Mouse (Mus musculus): ENCODE data around the gene Tle4. TPM values are rescaled to one million over a fixed set of nuclear protein-coding genes. Genes with fewer than 3 reads are reported as not detected.

Gene Tle4
- polyA plus RNA-seq, 1 experiment from 2014 or later = 40.4 TPM

DNA sequence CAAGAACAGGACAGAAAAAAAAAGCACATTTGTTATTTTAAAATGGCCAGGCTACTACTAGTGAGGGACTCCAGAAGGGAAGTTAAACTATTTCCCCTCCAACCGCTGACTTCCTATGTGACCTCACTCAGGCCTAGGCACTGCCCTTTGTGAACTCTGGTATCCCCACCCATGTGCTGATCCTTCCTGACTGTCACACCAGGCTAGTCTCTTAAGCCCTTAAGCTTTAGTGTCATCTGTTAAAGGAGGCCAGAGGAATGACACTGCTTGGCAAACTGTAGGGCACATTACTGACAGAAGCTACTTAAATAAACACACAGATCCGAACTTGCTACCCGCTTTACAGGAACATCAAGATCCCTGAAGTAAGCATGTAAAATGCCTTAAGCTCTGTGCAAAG, 11.7 kb downstream of the Tle4 start:
- Histone ChIP-seq H3K27me3 (replicated peaks) (no peaks in the 10 kb centered on the region), H3K27ac (no peak overlapping the region), H3K4me1 (peaks cover 21% of the 10 kb centered on the region), H3K9ac (no peak overlapping the region), H3K4me3 (no peak overlapping the region), H3K36me3 (replicated peaks) (no peaks in the 10 kb centered on the region), H3K4me2 (no peak overlapping the region), H3K9me3 (no peaks in the 10 kb centered on the region)
- 81% methylated on average over 3 of the region's 3 CpGs for WGBS
- no peak for ATAC-seq (replicated peaks)

- H3K9ac ChIP-seq = no peak overlapping the region
- ATAC-seq (replicated peaks) = no peak
- H3K4me2 ChIP-seq = no peak overlapping the region
- H3K4me1 ChIP-seq = peaks cover 19% of the 10 kb centered on the region
- WGBS = 86% methylated on average over 4 of the region's 4 CpGs
- no peaks in the 10 kb centered on the region for H3K27me3 ChIP-seq (replicated peaks)
- H3K9me3 ChIP-seq = no peaks in the 10 kb centered on the region
- H3K4me3 ChIP-seq = no peak overlapping the region
- no peak overlapping the region for H3K27ac ChIP-seq
- H3K36me3 ChIP-seq (replicated peaks) = 0 out of 2 replicates have a peak, but pooled peaks cover 3% of the 10 kb centered on the region
These were observed 12.1 kb downstream of the Tle4 start for GRCm38 (mm10) chr19:14585731-14586130.

DNA sequence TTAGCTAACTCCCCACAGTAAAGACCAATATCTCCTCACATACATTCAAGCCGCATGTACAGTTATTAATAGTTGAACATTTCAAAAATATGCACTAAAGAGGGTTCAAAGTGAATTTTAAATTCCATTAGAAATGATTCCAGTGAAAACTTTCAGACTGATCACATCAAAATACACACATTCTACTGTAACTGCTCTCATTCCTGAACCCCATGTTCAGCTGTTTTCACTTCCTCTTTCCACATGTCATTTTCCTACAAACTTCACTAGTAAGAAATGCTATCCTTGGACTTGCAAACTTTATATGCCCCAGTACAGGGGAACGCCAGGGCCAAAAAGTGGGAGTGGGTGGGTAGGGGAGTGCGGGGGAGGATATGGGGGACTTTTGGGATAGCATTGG, 12.6 kb downstream of the Tle4 start:
- ATAC-seq (replicated peaks) = no peak
- Histone ChIP-seq H3K36me3 (replicated peaks) (0 out of 2 replicates have a peak, but pooled peaks cover 3% of the 10 kb centered on the region), H3K4me1 (peaks cover 18% of the 10 kb centered on the region), H3K9ac (no peak overlapping the region), H3K4me2 (no peak overlapping the region), H3K9me3 (no peaks in the 10 kb centered on the region), H3K4me3 (no peak overlapping the region), H3K27ac (no peak overlapping the region), H3K27me3 (replicated peaks) (no peaks in the 10 kb centered on the region)
- WGBS = 95% methylated on average over 3 of the region's 3 CpGs

GRCm38 (mm10) chr19:14578698-14579097, 19.2 kb downstream of the Tle4 start:
- Histone ChIP-seq H3K36me3 (replicated peaks) (0 out of 2 replicates have a peak, but pooled peaks cover 3% of the 10 kb centered on the region), H3K27me3 (replicated peaks) (no peaks in the 10 kb centered on the region), H3K4me1 (no peaks in the 10 kb centered on the region), H3K27ac (no peak overlapping the region), H3K9me3 (no peaks in the 10 kb centered on the region), H3K4me2 (no peak overlapping the region), H3K9ac (no peak overlapping the region), H3K4me3 (no peak overlapping the region)
- WGBS = 87% methylated on average over 5 of the region's 5 CpGs
- ATAC-seq (replicated peaks) = no peak

- H3K4me1 ChIP-seq = no peaks in the 10 kb centered on the region
- ATAC-seq (replicated peaks) = no peak
- H3K4me2 ChIP-seq = no peak overlapping the region
- 0 out of 2 replicates have a peak, but pooled peaks cover 3% of the 10 kb centered on the region for H3K36me3 ChIP-seq (replicated peaks)
- no peaks in the 10 kb centered on the region for H3K9me3 ChIP-seq
- no peak overlapping the region for H3K4me3 ChIP-seq
- whole genome bisulfite sequencing = 93% methylated on average over 4 of the region's 4 CpGs
- no peak overlapping the region for H3K9ac ChIP-seq
- no peaks in the 10 kb centered on the region for H3K27me3 ChIP-seq (replicated peaks)
- no peak overlapping the region for H3K27ac ChIP-seq
These were observed 19.8 kb downstream of the Tle4 start for GRCm38 (mm10) chr19:14578016-14578415.

DNA sequence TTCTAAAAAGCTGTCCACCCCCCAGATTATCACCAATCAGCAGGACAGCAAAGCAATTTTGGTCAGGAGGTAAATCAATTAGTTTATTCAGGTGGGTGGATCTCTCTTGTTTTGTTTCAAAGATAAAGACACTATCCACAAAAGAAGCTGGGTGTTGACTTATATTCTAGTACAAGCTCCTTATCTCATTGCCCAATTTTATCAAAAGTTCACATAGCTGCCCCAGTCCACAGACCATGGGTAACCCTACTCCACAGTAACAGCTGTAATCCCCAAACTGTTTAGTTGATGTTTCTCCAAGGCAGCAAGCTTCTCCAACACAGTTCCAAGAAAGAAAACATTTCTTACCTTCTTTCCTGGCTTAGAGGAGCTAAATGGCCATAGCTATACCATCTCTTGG, 21.5 kb downstream of the Tle4 start:
- no peak overlapping the region for H3K27ac ChIP-seq
- H3K9me3 ChIP-seq = no peaks in the 10 kb centered on the region
- H3K27me3 ChIP-seq (replicated peaks) = no peaks in the 10 kb centered on the region
- H3K4me1 ChIP-seq = no peaks in the 10 kb centered on the region
- 0 out of 2 replicates have a peak, but pooled peaks cover 3% of the 10 kb centered on the region for H3K36me3 ChIP-seq (replicated peaks)
- H3K9ac ChIP-seq = no peak overlapping the region
- no peak overlapping the region for H3K4me2 ChIP-seq
- H3K4me3 ChIP-seq = no peak overlapping the region
- ATAC-seq (replicated peaks) = no peak

DNA sequence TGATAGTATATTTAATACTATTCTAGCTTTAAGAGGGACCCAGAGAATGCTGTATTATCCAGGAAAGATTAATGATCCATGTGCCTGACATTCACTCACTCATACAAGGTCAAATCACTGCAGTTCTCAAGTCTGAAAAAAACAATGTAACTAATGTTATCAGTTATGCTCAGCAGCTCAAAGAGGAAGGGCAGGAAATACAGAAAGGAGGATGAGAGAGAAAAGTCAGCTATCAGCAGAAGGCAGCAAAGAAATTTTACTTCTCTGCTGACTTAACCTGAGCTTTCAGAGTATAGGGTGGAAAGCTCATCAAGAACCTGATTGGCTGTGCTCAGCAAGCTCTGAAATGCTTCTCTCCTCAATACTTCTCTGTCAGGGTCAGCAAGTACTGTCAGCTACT, 29.0 kb downstream of the Tle4 start:
- Histone ChIP-seq H3K27me3 (replicated peaks) (no peaks in the 10 kb centered on the region), H3K9ac (no peak overlapping the region), H3K4me1 (peaks cover 18% of the 10 kb centered on the region), H3K27ac (no peak overlapping the region), H3K4me3 (no peak overlapping the region), H3K4me2 (no peak overlapping the region), H3K9me3 (no peaks in the 10 kb centered on the region), H3K36me3 (replicated peaks) (no peaks in the 10 kb centered on the region)
- ATAC-seq (replicated peaks) = no peak

DNA sequence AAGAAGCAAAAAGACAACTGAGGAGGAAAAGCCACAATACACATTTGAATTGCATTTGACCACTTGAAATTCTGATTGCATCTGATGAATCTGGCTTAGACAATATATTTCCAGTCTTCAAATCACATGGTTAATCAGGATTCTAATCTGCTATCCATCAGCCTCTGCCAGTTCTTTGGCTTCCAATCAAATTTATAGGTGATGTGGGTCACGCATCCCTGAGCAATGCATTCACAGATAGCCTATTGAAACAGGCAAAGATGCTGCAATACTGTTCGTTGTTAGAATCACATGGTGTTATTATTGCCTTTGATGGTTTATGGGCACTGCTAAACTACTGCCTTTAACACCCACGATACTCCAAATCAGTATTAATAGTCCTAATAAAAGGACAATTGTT, 30.8 kb downstream of the Tle4 start:
- Histone ChIP-seq H3K4me2 (no peak overlapping the region), H3K4me3 (no peak overlapping the region), H3K27me3 (replicated peaks) (no peaks in the 10 kb centered on the region), H3K9me3 (no peaks in the 10 kb centered on the region), H3K4me1 (peaks cover 18% of the 10 kb centered on the region), H3K36me3 (replicated peaks) (no peaks in the 10 kb centered on the region), H3K27ac (no peak overlapping the region), H3K9ac (no peak overlapping the region)
- WGBS = 21% methylated on average over 3 of the region's 3 CpGs
- 0 out of 2 replicates have a peak, but pooled peaks have one; percentile 23 for ATAC-seq (replicated peaks)

- no peak overlapping the region for H3K4me3 ChIP-seq
- H3K4me2 ChIP-seq = no peak overlapping the region
- H3K4me1 ChIP-seq = peaks cover 18% of the 10 kb centered on the region
- WGBS = 10% methylated on average over 5 of the region's 5 CpGs
- peak; percentile 32; the same call in 1 of the 2 replicates for ATAC-seq (replicated peaks)
- H3K27me3 ChIP-seq (replicated peaks) = no peaks in the 10 kb centered on the region
- no peaks in the 10 kb centered on the region for H3K36me3 ChIP-seq (replicated peaks)
- H3K27ac ChIP-seq = 0 out of 2 replicates have a peak overlapping the region, but pooled peaks have one; percentile 13
- H3K9me3 ChIP-seq = no peaks in the 10 kb centered on the region
- H3K9ac ChIP-seq = no peak overlapping the region
These were observed 31.3 kb downstream of the Tle4 start for GRCm38 (mm10) chr19:14566564-14567021.

DNA sequence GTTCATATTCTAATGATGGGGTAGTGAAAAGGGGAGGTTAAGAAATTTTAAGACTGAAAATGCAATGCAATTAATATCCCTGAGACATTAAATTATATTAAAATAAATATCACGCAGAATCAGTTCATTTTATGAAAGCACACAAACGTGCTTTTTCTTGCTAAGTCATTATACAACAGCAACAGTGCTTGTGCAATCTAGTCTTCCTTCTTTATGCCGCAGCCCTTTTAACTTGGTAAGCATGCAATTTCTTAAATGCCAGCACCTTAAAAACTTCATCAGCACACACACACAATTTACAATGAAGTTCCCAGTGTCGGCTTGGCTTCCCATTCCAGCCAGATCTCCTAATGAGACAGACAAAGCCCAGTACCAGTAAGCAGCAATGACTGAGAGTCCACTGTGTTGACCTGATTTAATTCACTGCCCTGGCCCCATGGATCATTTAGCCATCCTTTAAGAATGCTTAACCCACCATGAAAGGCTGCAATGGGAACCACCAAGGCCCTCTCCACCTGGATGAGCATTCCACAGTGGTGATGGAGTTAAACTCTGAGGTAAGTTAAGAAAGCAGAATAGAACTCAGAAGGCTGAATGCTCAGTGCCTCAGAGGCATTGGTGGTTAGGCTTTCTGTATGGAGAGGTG, 32.3 kb downstream of the Tle4 start:
- Histone ChIP-seq H3K36me3 (replicated peaks) (no peaks in the 10 kb centered on the region), H3K27ac (no peak overlapping the region; the same call in 1 of the 2 replicates)

GRCm38 (mm10) chr19:14563273-14563959, 34.4 kb downstream of the Tle4 start:
- no peaks in the 10 kb centered on the region for H3K9me3 ChIP-seq
- no peak for ATAC-seq (replicated peaks)
- H3K4me3 ChIP-seq = no peak overlapping the region
- no peak overlapping the region for H3K9ac ChIP-seq
- WGBS = 83% methylated on average over 4 of the region's 4 CpGs
- no peaks in the 10 kb centered on the region for H3K27me3 ChIP-seq (replicated peaks)
- H3K4me1 ChIP-seq = peaks cover 15% of the 10 kb centered on the region
- H3K4me2 ChIP-seq = no peak overlapping the region
- H3K36me3 ChIP-seq (replicated peaks) = no peaks in the 10 kb centered on the region
- no peak overlapping the region for H3K27ac ChIP-seq

More for the DNA sequence above, 32.3 kb downstream of the Tle4 start:
- ATAC-seq (replicated peaks) = no peak
- Histone ChIP-seq H3K4me2 (no peak overlapping the region), H3K4me1 (peaks cover 18% of the 10 kb centered on the region), H3K4me3 (no peak overlapping the region), H3K27me3 (replicated peaks) (no peaks in the 10 kb centered on the region), H3K9me3 (no peaks in the 10 kb centered on the region), H3K9ac (no peak overlapping the region)
- WGBS = 35% methylated on average over 4 of the region's 4 CpGs

GRCm38 (mm10) chr19:14547871-14548270, 50.0 kb downstream of the Tle4 start:
- no peaks in the 10 kb centered on the region for H3K4me1 ChIP-seq
- ATAC-seq (replicated peaks) = no peak
- no peaks in the 10 kb centered on the region for H3K9me3 ChIP-seq
- no peak overlapping the region for H3K4me3 ChIP-seq
- no peaks in the 10 kb centered on the region for H3K27me3 ChIP-seq (replicated peaks)
- H3K27ac ChIP-seq = no peak overlapping the region
- WGBS = 79% methylated on average over 3 of the region's 3 CpGs
- no peaks in the 10 kb centered on the region for H3K36me3 ChIP-seq (replicated peaks)
- no peak overlapping the region for H3K4me2 ChIP-seq
- H3K9ac ChIP-seq = no peak overlapping the region

Data from midbrain, embryonic 15.5 days (tissue).